In the genomic region with DNA sequence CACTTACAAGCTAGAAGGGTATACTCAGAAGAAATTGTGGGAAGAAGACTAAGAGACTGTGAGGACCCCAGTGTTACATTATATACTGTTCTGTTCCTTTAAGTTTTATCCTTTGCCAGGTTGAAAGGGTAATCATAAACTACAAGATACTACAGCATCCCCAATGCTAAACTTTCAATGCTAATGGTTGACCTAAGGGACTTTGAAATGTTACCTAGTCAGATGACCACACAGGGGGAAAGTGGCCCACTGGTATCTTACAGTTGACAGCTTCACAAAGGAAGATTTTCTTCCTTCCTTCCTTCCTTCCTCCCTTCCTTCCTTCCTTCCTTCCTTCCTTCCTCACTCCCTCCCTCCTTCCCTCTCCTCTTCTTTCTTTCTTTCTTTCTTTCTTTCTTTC, we compare ENCODE assay signal across 24 mouse cellular contexts. TPM values are rescaled to one million over a fixed set of nuclear protein-coding genes. Genes with fewer than 3 reads are reported as not detected.
DNase-seq lines count a peak whose midpoint lies in the region; ATAC-seq and TF ChIP-seq lines count a peak whose summit lies in the region.
"Had no signal": no experiment of that assay in that cellular context is flagged by ENCODE, and none has a peak within 500 bp of the region (broad histone marks: within the 10 kb centered on the region; RNA-seq: fewer than 3 reads in every experiment).

No protein-coding gene starts in this region.

- H3K4me2 ChIP-seq in kidney, embryonic 15.5 days: no peak overlapping the region
- H3K4me2 ChIP-seq in kidney, postnatal 0 days (ENCODE audit: low read length): no peak overlapping the region
- H3K4me2 ChIP-seq: embryonic facial prominence, embryonic 12.5 days; forebrain, embryonic 13.5 days; forebrain, embryonic 15.5 days had no signal

- peak overlapping the region; percentile 61; the same call in 1 of the 2 replicates for H3K27ac ChIP-seq in kidney, adult 2 months (ENCODE audit: insufficient read depth, low read depth, low read length)
- H3K27ac ChIP-seq in kidney, embryonic 15.5 days: no peak overlapping the region
- H3K27ac ChIP-seq in kidney, postnatal 0 days: no peak overlapping the region
- H3K27ac ChIP-seq: embryonic facial prominence, embryonic 10.5 days; embryonic facial prominence, embryonic 12.5 days; forebrain, embryonic 13.5 days; forebrain, embryonic 15.5 days had no signal

- peaks cover 3% of the 10 kb centered on the region; the same call in 1 of the 2 replicates for H3K4me1 ChIP-seq in kidney, adult 2 months (ENCODE audit: control insufficient read depth, insufficient read depth, low read length)
- no peaks in the 10 kb centered on the region for H3K4me1 ChIP-seq in kidney, embryonic 15.5 days
- H3K4me1 ChIP-seq in kidney, postnatal 0 days (replicated peaks; ENCODE audit: insufficient read depth, low read length): no peaks in the 10 kb centered on the region
- H3K4me1 ChIP-seq: embryonic facial prominence, embryonic 10.5 days; forebrain, embryonic 13.5 days; forebrain, embryonic 15.5 days had no signal

- peak; percentile 71 for DNase-seq in kidney, adult 2 months
- DNase-seq in kidney, postnatal 14 days: no peak
- no peak for DNase-seq in kidney, adult 11 months
- DNase-seq in kidney, postnatal 0 days (ENCODE audit: low spot score): no peak
- DNase-seq in kidney, postnatal 4 days: no peak
- DNase-seq: adrenal gland, adult 8-10 months; adrenal gland, postnatal 14 days; adrenal gland, postnatal 36 days; B cell, adult 2 months; cerebellum, adult 11-12 months; cerebellum, adult 2 months; cerebellum, adult 9-10 months; cerebellum, postnatal 10 days; cerebellum, postnatal 25 days had no signal

- TF ChIP-seq CTCF in kidney, adult 2 months (conservative IDR thresholded peaks at IDR 0.05; ENCODE audit: insufficient read depth, insufficient read length, low read depth, low read length): no peak
- no peak for TF ChIP-seq CTCF in kidney, postnatal 0 days (IDR thresholded peaks at IDR 0.05; ENCODE audit: low read depth)

- no peak overlapping the region for H3K9ac ChIP-seq in kidney, embryonic 15.5 days
- H3K9ac ChIP-seq in kidney, postnatal 0 days (ENCODE audit: low read depth, low read length): no peak overlapping the region
- H3K9ac ChIP-seq: embryonic facial prominence, embryonic 12.5 days; forebrain, embryonic 13.5 days; forebrain, embryonic 15.5 days had no signal

- H3K9me3 ChIP-seq in kidney, embryonic 15.5 days (replicated peaks): no peaks in the 10 kb centered on the region
- H3K9me3 ChIP-seq in kidney, postnatal 0 days (replicated peaks; ENCODE audit: low read length): no peaks in the 10 kb centered on the region
- H3K9me3 ChIP-seq: embryonic facial prominence, embryonic 10.5 days; embryonic facial prominence, embryonic 12.5 days; forebrain, embryonic 13.5 days; forebrain, embryonic 15.5 days; G1E had no signal

- 0 out of 2 replicates have a peak, but pooled peaks have one; percentile 38 for ATAC-seq in kidney, embryonic 15.5 days (replicated peaks; ENCODE audit: low FRiP score)
- peak; percentile 63; the same call in 1 of the 2 replicates for ATAC-seq in kidney, postnatal 0 days (replicated peaks; ENCODE audit: low FRiP score, low read depth)
- ATAC-seq: activated CD4-positive, CD25-positive, alpha-beta regulatory T cell, adult 4 months; CD4-positive, CD25-positive, alpha-beta regulatory T cell, adult 4 months; forebrain, embryonic 13.5 days; forebrain, embryonic 15.5 days; Patski had no signal

- TF ChIP-seq POLR2A in kidney, adult 2 months (IDR thresholded peaks at IDR 0.05; ENCODE audit: low read depth, low read length): no peak

- no peak overlapping the region for H3K4me3 ChIP-seq in kidney, adult 2 months (ENCODE audit: insufficient read depth, low read depth, low read length)
- H3K4me3 ChIP-seq in kidney, embryonic 15.5 days (replicated peaks): no peak overlapping the region
- no peak overlapping the region for H3K4me3 ChIP-seq in kidney, postnatal 0 days (replicated peaks; ENCODE audit: low read depth, low read length)
- H3K4me3 ChIP-seq: embryonic facial prominence, embryonic 10.5 days; embryonic facial prominence, embryonic 12.5 days; forebrain, embryonic 13.5 days; forebrain, embryonic 15.5 days had no signal

- H3K27me3 ChIP-seq in kidney, adult 2 months (replicated peaks; ENCODE audit: control insufficient read depth, insufficient read depth, low read length): no peaks in the 10 kb centered on the region
- H3K27me3 ChIP-seq in kidney, embryonic 15.5 days: no peaks in the 10 kb centered on the region
- no peaks in the 10 kb centered on the region for H3K27me3 ChIP-seq in kidney, postnatal 0 days (ENCODE audit: insufficient read depth, low read length)
- H3K27me3 ChIP-seq: CH12.LX; embryonic facial prominence, embryonic 12.5 days; forebrain, embryonic 13.5 days; forebrain, embryonic 15.5 days; Patski had no signal

- no peaks in the 10 kb centered on the region for H3K36me3 ChIP-seq in kidney, adult 2 months (ENCODE audit: control insufficient read depth, insufficient read depth, low read length)
- H3K36me3 ChIP-seq in kidney, embryonic 15.5 days: no peaks in the 10 kb centered on the region
- no peaks in the 10 kb centered on the region for H3K36me3 ChIP-seq in kidney, postnatal 0 days (ENCODE audit: insufficient read depth, low read length)
- H3K36me3 ChIP-seq: embryonic facial prominence, embryonic 10.5 days; embryonic facial prominence, embryonic 12.5 days; forebrain, embryonic 15.5 days; G1E had no signal

RNA-seq across cellular contexts. Expression of gene Bbs5, which starts 28.6 kb away (rescaled TPM):
- polyA plus RNA-seq in kidney, adult 2 months (2012; rRNA removed): 1.3 and 1.7 TPM in 2 replicates
- polyA plus RNA-seq in kidney, embryonic 15.5 days (2015; fragmentation: Nextera tagmentation; extraction: Ambion mirVana): 17.6 and 22.8 TPM in 2 replicates
- 18.2 and 20.4 TPM in 2 replicates for polyA plus RNA-seq in kidney, postnatal 0 days (2015; fragmentation: Nextera tagmentation; extraction: Ambion mirVana)

RNA-seq across cellular contexts. Expression of gene Lrp2, which starts 32.5 kb away (rescaled TPM):
- polyA plus RNA-seq in kidney, adult 2 months (2012; rRNA removed): 283 and 389 TPM in 2 replicates
- 14.6 and 15.0 TPM in 2 replicates for polyA plus RNA-seq in kidney, embryonic 15.5 days (2015; fragmentation: Nextera tagmentation; extraction: Ambion mirVana)
- 37.5 TPM in 2 replicates for polyA plus RNA-seq in kidney, postnatal 0 days (2015; fragmentation: Nextera tagmentation; extraction: Ambion mirVana)
- polyA plus RNA-seq: G1E had no signal

RNA-seq across cellular contexts. Expression of gene Klhl41, which starts 51.6 kb away (rescaled TPM):
- 0.08 and 1.8 TPM in 2 replicates for polyA plus RNA-seq in kidney, adult 2 months (2012; rRNA removed)
- 2.5 and 3.7 TPM in 2 replicates for polyA plus RNA-seq in kidney, embryonic 15.5 days (2015; fragmentation: Nextera tagmentation; extraction: Ambion mirVana)
- polyA plus RNA-seq in kidney, postnatal 0 days (2015; fragmentation: Nextera tagmentation; extraction: Ambion mirVana): 0.14 and 0.20 TPM in 2 replicates
- polyA plus RNA-seq: activated CD4-positive, CD25-positive, alpha-beta regulatory T cell, adult 4 months; G1E had no signal
